Mouse (Mus musculus): ENCODE results near the gene Tomm40. TPM values are rescaled to one million over a fixed set of nuclear protein-coding genes. Genes with fewer than 3 reads are reported as not detected.

The Tomm40 gene
- polyA plus RNA-seq, 1 experiment: 184 TPM

DNA sequence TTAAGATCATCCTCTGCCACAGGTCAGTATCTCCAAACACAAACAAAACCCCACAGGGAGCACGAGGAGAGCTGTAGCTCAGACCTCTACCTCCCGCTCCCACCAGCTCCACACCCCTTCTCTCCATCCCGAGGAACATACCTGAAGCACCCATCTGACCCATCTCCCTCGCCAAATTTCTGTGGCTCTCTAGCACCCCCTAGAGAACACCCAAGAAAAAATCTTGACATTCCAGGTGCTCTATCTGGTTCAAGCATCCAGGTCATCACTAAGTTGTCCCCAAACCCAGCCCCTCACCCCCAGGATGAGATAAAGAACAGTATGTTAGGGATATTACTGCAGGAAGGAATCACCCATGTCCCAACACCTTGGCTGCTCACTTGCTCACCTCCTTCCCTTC, 2.0 kb downstream of the Tomm40 start:
- Histone ChIP-seq H3K36me3 (replicated peaks; ENCODE audit: low read length) (peaks cover 56% of the 10 kb centered on the region), H3K4me1 (peaks cover 52% of the 10 kb centered on the region), H3K4me3 (replicated peaks) (no peak overlapping the region), H3K9me3 (no peaks in the 10 kb centered on the region), H3K27me3 (replicated peaks) (peaks cover 3% of the 10 kb centered on the region)
- TF ChIP-seq FLI1 (IDR thresholded peaks at IDR 0.05; ENCODE audit: low read length) (no peak), GATA1 (IDR thresholded peaks at IDR 0.05; ENCODE audit: borderline replicate concordance, low read length) (no peak)

DNA sequence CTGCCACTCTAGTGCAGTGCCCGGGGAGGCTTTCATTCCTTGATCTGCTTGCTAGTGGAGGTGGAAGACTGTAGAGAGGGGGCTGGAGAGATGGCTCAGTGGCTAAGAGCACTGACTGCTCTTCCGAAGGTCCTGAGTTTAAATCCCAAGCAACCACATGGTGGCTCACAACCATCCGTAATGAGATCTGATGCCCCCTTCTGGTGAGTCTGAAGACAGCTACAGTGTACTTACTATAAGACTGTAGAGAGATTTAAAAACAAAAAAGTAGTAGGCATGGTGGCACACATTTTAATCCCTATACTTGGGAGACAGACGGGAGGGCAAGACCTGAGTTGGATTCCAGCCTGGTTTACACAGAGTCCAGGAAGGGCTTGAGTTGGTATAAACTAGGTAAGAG, 2.8 kb downstream of the Tomm40 start:
- peaks cover 52% of the 10 kb centered on the region for H3K4me1 ChIP-seq
- peaks cover 63% of the 10 kb centered on the region for H3K36me3 ChIP-seq (replicated peaks; ENCODE audit: low read length)
- no peaks in the 10 kb centered on the region for H3K27me3 ChIP-seq (replicated peaks)
- TF ChIP-seq GATA1 (IDR thresholded peaks at IDR 0.05; ENCODE audit: borderline replicate concordance, low read length) (no peak), FLI1 (IDR thresholded peaks at IDR 0.05; ENCODE audit: low read length) (no peak)
- H3K9me3 ChIP-seq: no peaks in the 10 kb centered on the region
- H3K4me3 ChIP-seq (replicated peaks): no peak overlapping the region

DNA sequence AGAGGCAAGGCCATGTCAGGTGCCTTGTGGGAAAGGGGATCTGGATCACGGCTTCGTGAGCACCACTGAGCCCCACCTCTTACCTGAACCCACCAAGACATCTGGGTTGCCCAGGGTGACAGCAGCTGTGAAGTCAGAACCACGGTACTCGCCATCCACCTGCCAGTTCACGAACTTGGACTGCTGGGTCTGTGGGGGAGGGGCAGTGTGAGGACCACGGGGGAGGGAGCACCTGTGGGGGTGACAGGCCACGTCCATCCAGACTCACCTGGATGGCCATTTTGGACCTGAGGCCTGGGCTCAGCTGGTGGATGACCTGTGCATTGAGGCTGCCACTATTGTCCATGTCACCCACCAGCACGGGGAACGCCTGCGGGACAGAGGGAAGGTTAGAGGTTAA, 4.6 kb downstream of the Tomm40 start:
- Histone ChIP-seq H3K4me1 (peaks cover 36% of the 10 kb centered on the region), H3K9me3 (no peaks in the 10 kb centered on the region), H3K4me3 (replicated peaks) (no peak overlapping the region), H3K36me3 (replicated peaks; ENCODE audit: low read length) (peaks cover 73% of the 10 kb centered on the region), H3K27me3 (replicated peaks) (no peaks in the 10 kb centered on the region)
- no peak for TF ChIP-seq FLI1 (IDR thresholded peaks at IDR 0.05; ENCODE audit: low read length)
- no peak for TF ChIP-seq GATA1 (IDR thresholded peaks at IDR 0.05; ENCODE audit: borderline replicate concordance, low read length)

DNA sequence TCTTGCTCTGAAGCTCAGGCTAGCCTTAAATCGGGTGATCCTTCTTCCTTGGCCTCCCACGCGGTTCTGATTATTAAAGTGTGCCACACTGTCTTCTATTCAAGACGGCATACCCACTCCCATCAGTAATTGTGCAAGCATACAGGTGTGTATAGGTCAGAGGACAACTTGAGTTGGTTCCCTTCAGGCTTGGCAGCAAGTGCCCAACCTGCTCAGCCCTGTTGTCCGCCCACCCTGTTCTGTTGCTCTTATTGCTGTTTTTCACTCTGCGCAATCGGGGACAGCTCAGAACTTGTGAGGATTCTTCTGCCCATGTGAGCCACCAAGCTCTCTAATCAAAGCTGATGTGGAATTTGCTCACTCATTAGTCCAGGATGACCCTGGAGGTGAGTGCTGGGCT, 10.0 kb downstream of the Tomm40 start:
- Histone ChIP-seq H3K36me3 (replicated peaks; ENCODE audit: low read length) (peaks cover 88% of the 10 kb centered on the region), H3K9me3 (no peaks in the 10 kb centered on the region), H3K4me3 (replicated peaks) (no peak overlapping the region), H3K27me3 (replicated peaks) (no peaks in the 10 kb centered on the region), H3K4me1 (peaks cover 30% of the 10 kb centered on the region)
- TF ChIP-seq FLI1 (IDR thresholded peaks at IDR 0.05; ENCODE audit: low read length) (no peak), GATA1 (IDR thresholded peaks at IDR 0.05; ENCODE audit: borderline replicate concordance, low read length) (no peak)

DNA sequence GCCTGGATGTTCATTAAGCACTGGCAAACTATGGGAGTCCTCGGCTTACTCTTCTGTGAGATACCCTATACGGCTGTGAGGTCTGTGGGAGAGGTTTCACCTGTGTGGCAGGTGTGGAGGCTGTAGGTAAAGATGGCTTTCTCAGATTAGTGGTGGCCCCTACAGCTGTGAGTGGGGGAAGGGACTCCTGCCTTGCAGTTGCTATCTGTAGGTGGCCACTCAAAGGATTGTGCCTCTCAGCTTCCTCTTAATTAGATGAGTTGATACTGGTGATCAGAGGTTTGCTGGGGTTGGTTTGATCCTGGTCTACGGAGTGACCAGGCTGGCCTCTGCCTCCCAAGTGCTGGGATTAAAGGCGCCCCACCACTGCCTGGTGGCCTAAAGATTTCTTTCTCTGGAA, 10.8 kb downstream of the Tomm40 start:
- Histone ChIP-seq H3K36me3 (replicated peaks; ENCODE audit: low read length) (peaks cover 83% of the 10 kb centered on the region), H3K4me1 (peaks cover 31% of the 10 kb centered on the region), H3K9me3 (no peaks in the 10 kb centered on the region), H3K4me3 (replicated peaks) (no peak overlapping the region), H3K27me3 (replicated peaks) (no peaks in the 10 kb centered on the region)
- TF ChIP-seq GATA1 (IDR thresholded peaks at IDR 0.05; ENCODE audit: borderline replicate concordance, low read length) (no peak), FLI1 (IDR thresholded peaks at IDR 0.05; ENCODE audit: low read length) (no peak)

DNA sequence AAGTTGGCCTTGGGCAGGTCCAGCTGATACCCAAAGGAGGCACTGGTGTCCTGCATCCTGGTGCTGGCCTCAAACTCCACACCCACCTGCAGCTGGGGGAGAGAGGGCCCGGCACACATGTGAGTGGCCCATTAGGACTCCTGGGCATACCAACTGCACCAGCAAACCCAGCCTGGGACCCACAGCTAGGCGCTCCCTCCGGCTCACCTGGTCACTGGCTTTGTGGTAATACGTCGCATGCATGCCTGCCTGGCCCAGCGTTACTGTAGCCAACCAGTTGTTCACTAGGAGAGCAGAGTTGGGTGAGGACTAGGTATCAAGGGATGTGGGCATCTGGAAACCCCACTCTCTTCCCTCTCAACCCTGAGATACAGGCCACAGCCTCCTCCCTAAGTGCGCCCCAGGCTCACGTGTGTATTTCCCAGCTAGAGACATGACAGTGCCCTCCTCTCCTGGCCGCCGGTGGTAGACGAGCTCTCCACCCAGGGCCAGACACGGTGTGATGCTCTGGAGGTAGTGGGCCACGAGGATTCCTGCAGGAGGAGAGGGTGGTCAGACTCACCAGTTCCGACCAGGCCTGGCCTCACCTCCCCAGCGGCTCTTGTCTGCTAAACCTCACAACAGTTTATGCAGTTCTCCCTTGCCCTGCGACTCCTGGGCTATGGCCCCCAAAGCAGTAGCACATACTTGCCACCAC, 12.2 kb downstream of the Tomm40 start:
- Histone ChIP-seq H3K27me3 (replicated peaks) (peaks cover 11% of the 10 kb centered on the region), H3K4me1 (peaks cover 28% of the 10 kb centered on the region), H3K4me3 (replicated peaks) (no peak overlapping the region), H3K36me3 (replicated peaks; ENCODE audit: low read length) (peaks cover 80% of the 10 kb centered on the region), H3K9me3 (peaks cover 2% of the 10 kb centered on the region; the same call in 1 of the 2 replicates)
- no peak for TF ChIP-seq GATA1 (IDR thresholded peaks at IDR 0.05; ENCODE audit: borderline replicate concordance, low read length)
- TF ChIP-seq FLI1 (IDR thresholded peaks at IDR 0.05; ENCODE audit: low read length): no peak

DNA sequence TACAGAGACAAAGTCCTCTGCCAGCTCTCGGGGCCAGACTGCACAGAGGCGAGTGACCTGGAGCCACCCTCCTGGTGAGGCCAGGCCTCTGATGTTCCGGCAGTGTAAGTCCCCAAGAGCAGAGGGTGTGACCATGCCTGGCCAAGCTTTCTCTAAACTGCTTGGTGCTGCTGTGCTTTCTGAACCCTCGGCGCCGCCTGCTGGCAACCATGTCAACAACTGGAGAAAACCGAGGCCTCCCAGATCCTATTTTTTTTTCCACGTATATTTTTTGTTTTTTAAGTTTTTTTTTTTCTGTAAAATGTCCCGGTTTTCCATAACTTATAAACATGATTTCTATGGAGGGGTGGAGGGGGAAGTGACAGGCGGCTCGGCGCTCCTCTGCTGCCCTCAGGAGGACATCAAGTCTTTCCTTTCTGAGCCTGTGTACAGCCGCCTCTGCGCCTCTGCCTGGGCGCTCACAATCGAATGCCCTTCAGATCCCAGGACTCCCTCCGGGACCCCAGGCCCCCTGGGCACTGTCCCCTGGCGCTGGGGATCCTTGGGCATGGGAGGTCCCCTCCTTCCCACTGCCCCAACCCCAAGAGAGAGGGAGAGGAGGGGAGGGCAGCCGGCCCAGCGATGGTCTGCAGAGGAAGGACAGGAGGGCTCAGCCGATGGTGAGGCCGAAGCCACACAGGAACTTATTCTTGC, 14.0 kb downstream of the Tomm40 start:
- TF ChIP-seq FLI1 (IDR thresholded peaks at IDR 0.05; ENCODE audit: low read length) (no peak), GATA1 (IDR thresholded peaks at IDR 0.05; ENCODE audit: borderline replicate concordance, low read length) (no peak)
- no peak overlapping the region for H3K4me3 ChIP-seq (replicated peaks)

DNA sequence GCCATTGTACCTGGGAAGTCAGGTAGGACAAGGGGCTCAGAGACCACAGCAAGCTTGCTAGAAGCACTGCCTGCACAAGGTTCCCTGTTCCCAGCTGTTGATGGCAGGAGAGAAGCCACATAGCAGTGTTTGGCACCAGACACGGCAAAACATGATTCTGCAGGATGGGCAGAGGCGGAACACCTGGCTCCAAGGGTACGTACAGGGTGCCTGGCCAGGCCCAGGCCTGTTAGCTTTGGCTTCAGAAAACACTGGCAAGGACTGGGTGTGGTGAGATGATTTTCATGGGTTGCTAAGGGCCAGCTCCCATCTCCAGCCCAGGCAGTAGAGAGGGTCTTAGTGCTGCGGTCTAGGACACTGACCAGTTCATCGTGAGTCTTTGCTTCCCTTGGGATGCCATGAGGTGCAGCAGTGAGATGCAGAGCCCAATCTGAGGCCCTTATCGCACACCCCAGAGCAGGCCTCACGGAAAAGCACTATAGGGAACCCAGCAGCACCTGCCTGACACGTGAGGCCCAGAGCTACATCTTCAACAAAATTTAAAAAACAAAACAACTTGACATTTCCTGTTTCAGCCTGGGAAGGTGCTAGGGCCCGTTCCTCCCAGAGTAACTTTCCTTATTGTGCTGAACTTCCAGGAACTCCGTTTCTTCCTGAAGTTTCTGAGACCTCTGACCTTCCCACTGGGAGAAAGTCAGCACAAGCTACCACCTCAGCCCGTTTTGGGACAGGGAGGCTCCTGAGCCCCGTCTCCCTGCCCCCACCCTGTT, 14.8 kb downstream of the Tomm40 start:
- Histone ChIP-seq H3K4me1 (peaks cover 39% of the 10 kb centered on the region), H3K36me3 (replicated peaks; ENCODE audit: low read length) (peaks cover 86% of the 10 kb centered on the region), H3K4me3 (replicated peaks) (no peak overlapping the region), H3K9me3 (peaks cover 21% of the 10 kb centered on the region), H3K27me3 (replicated peaks) (peaks cover 30% of the 10 kb centered on the region)
- TF ChIP-seq FLI1 (IDR thresholded peaks at IDR 0.05; ENCODE audit: low read length) (no peak), GATA1 (IDR thresholded peaks at IDR 0.05; ENCODE audit: borderline replicate concordance, low read length) (no peak)

More for the DNA sequence above, 14.0 kb downstream of the Tomm40 start:
- H3K27me3 ChIP-seq (replicated peaks): peaks cover 29% of the 10 kb centered on the region
- peaks cover 34% of the 10 kb centered on the region for H3K4me1 ChIP-seq
- H3K9me3 ChIP-seq: peaks cover 17% of the 10 kb centered on the region
- H3K36me3 ChIP-seq (replicated peaks; ENCODE audit: low read length): peaks cover 82% of the 10 kb centered on the region

DNA sequence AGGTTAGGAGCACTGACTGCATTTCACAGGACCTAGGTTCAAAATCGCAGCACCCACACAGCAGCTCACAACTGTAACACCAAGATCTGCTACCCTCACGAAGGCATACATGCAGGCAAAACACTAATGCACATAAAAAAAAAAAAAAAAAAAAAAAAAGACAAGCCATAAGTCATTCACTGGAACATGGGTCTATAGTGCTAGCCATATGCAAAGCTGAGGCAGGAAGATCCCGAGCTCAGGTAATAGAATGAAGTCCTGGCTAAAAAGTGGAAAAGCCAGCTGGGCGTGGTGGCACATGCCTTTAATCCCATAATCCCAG, 15.4 kb downstream of the Tomm40 start:
- Histone ChIP-seq H3K4me3 (replicated peaks) (no peak overlapping the region), H3K4me1 (peaks cover 45% of the 10 kb centered on the region), H3K9me3 (peaks cover 21% of the 10 kb centered on the region), H3K36me3 (replicated peaks; ENCODE audit: low read length) (peaks cover 79% of the 10 kb centered on the region), H3K27me3 (replicated peaks) (peaks cover 33% of the 10 kb centered on the region)
- no peak for TF ChIP-seq GATA1 (IDR thresholded peaks at IDR 0.05; ENCODE audit: borderline replicate concordance, low read length)
- no peak for TF ChIP-seq FLI1 (IDR thresholded peaks at IDR 0.05; ENCODE audit: low read length)

Data from megakaryocyte, embryonic 14.5 days (primary cell).